Mouse (Mus musculus): ENCODE measurements around the gene Renbp. TPM values are rescaled to one million over a fixed set of nuclear protein-coding genes. Genes with fewer than 3 reads are reported as not detected.

Gene Renbp
- polyA plus RNA-seq, 1 experiment from 2014 or later: 20.6 TPM

- 92% methylated on average over 5 of the region's 5 CpGs for WGBS
- no peaks in the 10 kb centered on the region for H3K9me3 ChIP-seq
Observed at GRCm38 (mm10) chrX:73952603-73953002, 22.0 kb upstream of the Renbp start.

DNA sequence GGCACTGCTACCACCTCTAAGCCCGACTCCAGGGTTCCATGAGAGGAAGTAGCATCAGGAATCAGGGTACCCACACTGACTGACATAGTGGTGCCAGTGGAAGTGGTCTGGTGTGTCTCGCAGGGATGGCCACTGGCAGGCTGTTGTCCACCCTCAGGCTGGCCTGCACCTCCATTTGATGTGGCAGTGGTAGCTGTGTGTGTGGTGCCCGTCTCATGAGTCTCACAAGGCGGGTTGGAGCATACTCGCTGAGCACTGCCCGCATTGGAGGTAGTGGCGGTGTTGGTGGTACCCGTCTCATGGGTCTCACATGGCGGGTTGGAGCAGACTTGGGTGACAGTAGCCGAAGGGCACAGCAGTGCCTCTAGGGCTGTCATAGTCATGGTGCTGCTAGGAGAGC is 18.7 kb upstream of the Renbp start:
- Histone ChIP-seq H3K27ac (no peak overlapping the region), H3K36me3 (peaks cover 100% of the 10 kb centered on the region), H3K9me3 (no peaks in the 10 kb centered on the region), H3K4me3 (no peak overlapping the region), H3K4me1 (replicated peaks) (no peaks in the 10 kb centered on the region), H3K27me3 (ENCODE audit: insufficient read depth, poor library complexity, severe bottlenecking) (no peaks in the 10 kb centered on the region)
- WGBS: 92% methylated on average over 10 of the region's 10 CpGs
- DNase-seq (ENCODE audit: low spot score): no peak

More at GRCm38 (mm10) chrX:73952603-73953002, 22.0 kb upstream of the Renbp start:
- Histone ChIP-seq H3K36me3 (peaks cover 100% of the 10 kb centered on the region), H3K4me3 (no peak overlapping the region), H3K27me3 (ENCODE audit: insufficient read depth, poor library complexity, severe bottlenecking) (no peaks in the 10 kb centered on the region), H3K27ac (no peak overlapping the region), H3K4me1 (replicated peaks) (no peaks in the 10 kb centered on the region)
- no peak for DNase-seq (ENCODE audit: low spot score)

GRCm38 (mm10) chrX:73948647-73949046 is 18.0 kb upstream of the Renbp start:
- Histone ChIP-seq H3K36me3 (peaks cover 100% of the 10 kb centered on the region), H3K27ac (no peak overlapping the region), H3K9me3 (no peaks in the 10 kb centered on the region), H3K27me3 (ENCODE audit: insufficient read depth, poor library complexity, severe bottlenecking) (no peaks in the 10 kb centered on the region), H3K4me1 (replicated peaks) (no peaks in the 10 kb centered on the region), H3K4me3 (no peak overlapping the region)
- 38% methylated on average over 4 of the region's 4 CpGs for WGBS
- peak; percentile 44 for DNase-seq (ENCODE audit: low spot score)

- Histone ChIP-seq H3K4me3 (no peak overlapping the region), H3K27me3 (ENCODE audit: insufficient read depth, poor library complexity, severe bottlenecking) (no peaks in the 10 kb centered on the region), H3K9me3 (no peaks in the 10 kb centered on the region), H3K36me3 (peaks cover 100% of the 10 kb centered on the region), H3K4me1 (replicated peaks) (no peaks in the 10 kb centered on the region), H3K27ac (no peak overlapping the region)
- WGBS: 88% methylated on average over 6 of the region's 6 CpGs
- no peak for DNase-seq (ENCODE audit: low spot score)
Observed at GRCm38 (mm10) chrX:73946896-73947295, 16.2 kb upstream of the Renbp start.

- Histone ChIP-seq H3K4me3 (no peak overlapping the region), H3K9me3 (no peaks in the 10 kb centered on the region), H3K4me1 (replicated peaks) (no peaks in the 10 kb centered on the region), H3K27me3 (ENCODE audit: insufficient read depth, poor library complexity, severe bottlenecking) (no peaks in the 10 kb centered on the region), H3K36me3 (peaks cover 65% of the 10 kb centered on the region), H3K27ac (no peak overlapping the region)
- DNase-seq (ENCODE audit: low spot score): no peak
- 97% methylated on average over 2 of the region's 2 CpGs for WGBS
Observed at GRCm38 (mm10) chrX:73942294-73942693, 11.6 kb upstream of the Renbp start.

DNA sequence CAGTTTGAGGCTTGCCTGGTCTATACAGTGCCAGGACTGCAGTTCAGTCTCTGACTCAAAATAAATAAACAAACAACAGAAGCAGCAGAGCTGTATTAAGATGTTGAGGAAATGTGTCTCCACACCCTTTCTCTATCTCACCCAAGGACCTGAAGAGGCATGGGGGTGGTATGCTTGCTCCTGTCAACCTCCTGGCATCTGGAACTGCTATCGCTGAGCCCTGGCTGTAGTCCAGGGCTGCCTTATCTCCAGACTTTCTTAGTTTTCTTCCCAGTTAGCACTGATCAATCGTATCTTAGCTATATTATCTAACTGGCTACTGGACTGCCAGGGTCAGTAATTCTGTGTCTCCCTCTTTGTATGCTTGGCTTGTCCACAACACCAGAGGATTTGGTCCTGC is 11.2 kb upstream of the Renbp start:
- Histone ChIP-seq H3K27ac (no peak overlapping the region), H3K36me3 (peaks cover 60% of the 10 kb centered on the region), H3K27me3 (ENCODE audit: insufficient read depth, poor library complexity, severe bottlenecking) (no peaks in the 10 kb centered on the region), H3K9me3 (no peaks in the 10 kb centered on the region), H3K4me1 (replicated peaks) (no peaks in the 10 kb centered on the region), H3K4me3 (no peak overlapping the region)
- no peak for DNase-seq (ENCODE audit: low spot score)
- WGBS: 89% methylated on average over 2 of the region's 2 CpGs

DNA sequence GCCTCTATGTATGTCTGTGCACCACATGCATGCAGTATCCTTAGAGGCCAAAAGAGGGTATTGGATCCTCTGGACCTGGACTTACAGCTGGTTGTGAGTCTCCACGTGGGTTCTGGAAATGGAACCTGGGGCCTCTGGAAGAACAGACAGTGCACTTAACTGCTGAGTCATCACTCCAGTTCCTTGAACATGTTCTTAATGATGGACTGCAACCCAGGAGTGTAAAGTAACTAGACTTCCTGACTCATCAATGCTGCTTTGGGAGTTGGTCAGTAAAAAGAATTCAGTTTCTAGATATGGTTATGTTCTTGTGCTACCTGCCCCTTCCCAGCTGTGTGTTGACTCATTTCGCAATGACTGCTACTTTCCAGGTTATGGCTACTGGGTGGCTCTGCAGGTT is 1.2 kb upstream of the Renbp start:
- H3K27ac ChIP-seq: no peak overlapping the region
- no peaks in the 10 kb centered on the region for H3K9me3 ChIP-seq
- no peaks in the 10 kb centered on the region for H3K4me1 ChIP-seq (replicated peaks)
- no peaks in the 10 kb centered on the region for H3K27me3 ChIP-seq (ENCODE audit: insufficient read depth, poor library complexity, severe bottlenecking)
- DNase-seq (ENCODE audit: low spot score): no peak
- 83% methylated on average over 2 of the region's 2 CpGs for WGBS
- no peak overlapping the region for H3K4me3 ChIP-seq
- H3K36me3 ChIP-seq: no peaks in the 10 kb centered on the region

GRCm38 (mm10) chrX:73922550-73922882 is 8.1 kb downstream of the Renbp start:
- WGBS: 76% methylated on average over 8 of the region's 8 CpGs
- DNase-seq (ENCODE audit: low spot score): no peak

DNA sequence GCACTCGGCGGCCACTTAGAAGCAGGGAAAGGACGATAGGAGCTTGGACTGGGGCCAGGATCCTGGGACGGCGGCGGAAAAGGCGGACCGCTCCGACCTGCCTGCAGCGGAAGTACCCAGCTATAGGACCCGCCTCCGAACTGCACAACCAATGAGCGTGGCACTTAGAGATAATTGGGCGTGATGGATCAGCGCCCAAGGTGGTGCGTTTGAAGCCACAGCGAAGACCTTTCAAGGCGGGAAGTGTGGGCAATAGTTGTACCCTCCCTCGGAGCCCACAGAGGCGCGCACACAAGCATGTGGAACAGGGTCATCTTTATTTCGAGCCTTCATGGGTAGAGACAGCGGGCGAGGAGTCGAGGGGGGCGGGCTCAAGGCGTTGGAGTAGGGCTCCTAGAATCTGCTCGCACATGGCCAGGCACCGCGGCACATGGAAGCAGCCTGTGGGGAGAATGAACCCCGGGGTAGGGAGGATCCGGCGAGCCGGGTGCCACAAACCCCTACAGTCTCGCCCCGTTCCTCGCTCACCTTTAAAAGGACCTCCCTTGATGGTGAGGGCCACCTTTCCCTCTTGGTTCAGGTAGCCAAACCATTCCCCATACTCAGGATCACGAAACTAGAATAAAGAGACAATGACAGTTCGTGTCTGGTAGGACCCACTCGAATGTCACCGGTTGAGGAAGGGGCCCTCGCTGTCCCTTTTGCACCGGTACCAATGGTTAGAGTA is 8.7 kb downstream of the Renbp start, which contains the start of the genes Arhgap4 and Naa10:
Arhgap4 (minus strand) TSS at position 48 of the 727 bp plus-strand sequence.
Naa10 (minus strand) TSS at position 122 of the 727 bp plus-strand sequence.
- H3K4me3 ChIP-seq: peak within 1 kb of the TSS; percentile 62
- DNase-seq (ENCODE audit: low spot score): peak; percentile 85
- peaks cover 6% of the 10 kb centered on the region; the same call in 1 of the 2 replicates for H3K4me1 ChIP-seq (replicated peaks)
- no peaks in the 10 kb centered on the region for H3K9me3 ChIP-seq
- peaks cover 31% of the 10 kb centered on the region for H3K36me3 ChIP-seq
- no peaks in the 10 kb centered on the region for H3K27me3 ChIP-seq (ENCODE audit: insufficient read depth, poor library complexity, severe bottlenecking)
- H3K27ac ChIP-seq: peak within 1 kb of the TSS; percentile 89
- WGBS: 21% methylated on average over 43 of the region's 43 CpGs

More at GRCm38 (mm10) chrX:73922550-73922882, 8.1 kb downstream of the Renbp start:
- peaks cover 6% of the 10 kb centered on the region; the same call in 1 of the 2 replicates for H3K4me1 ChIP-seq (replicated peaks)
- peaks cover 26% of the 10 kb centered on the region for H3K36me3 ChIP-seq
- peak overlapping the region; percentile 89 for H3K27ac ChIP-seq
- no peaks in the 10 kb centered on the region for H3K9me3 ChIP-seq
- no peaks in the 10 kb centered on the region for H3K27me3 ChIP-seq (ENCODE audit: insufficient read depth, poor library complexity, severe bottlenecking)
- H3K4me3 ChIP-seq: peak overlapping the region; percentile 62

GRCm38 (mm10) chrX:73921285-73921822 is 9.3 kb downstream of the Renbp start:
- Histone ChIP-seq H3K27ac (peak overlapping the region; percentile 89), H3K4me3 (peak overlapping the region; percentile 62), H3K36me3 (peaks cover 33% of the 10 kb centered on the region), H3K27me3 (ENCODE audit: insufficient read depth, poor library complexity, severe bottlenecking) (no peaks in the 10 kb centered on the region), H3K9me3 (no peaks in the 10 kb centered on the region), H3K4me1 (replicated peaks) (peaks cover 6% of the 10 kb centered on the region; the same call in 1 of the 2 replicates)
- no peak for DNase-seq (ENCODE audit: low spot score)
- 16% methylated on average over 34 of the region's 34 CpGs for WGBS

DNA sequence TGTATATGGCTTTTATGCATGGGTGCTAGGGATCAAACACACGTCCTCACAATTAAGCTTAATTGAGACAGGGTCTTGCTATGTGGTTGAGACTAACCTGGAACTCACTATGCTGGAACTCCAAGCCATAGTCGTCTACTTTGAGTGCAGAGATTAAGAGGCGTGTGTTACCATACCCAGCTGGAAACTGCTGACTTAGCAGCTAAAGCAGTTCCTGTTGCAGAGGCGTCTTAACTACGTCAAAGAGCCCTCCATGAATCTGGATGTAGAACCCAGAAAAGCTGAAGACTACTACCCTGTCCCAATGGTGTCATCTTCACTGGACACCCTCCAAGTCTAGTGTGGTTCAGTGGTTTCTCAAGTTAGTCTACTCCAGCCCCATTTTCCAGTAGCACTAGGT is 12.0 kb downstream of the Renbp start:
- H3K27ac ChIP-seq: no peak overlapping the region
- H3K36me3 ChIP-seq: peaks cover 33% of the 10 kb centered on the region
- no peaks in the 10 kb centered on the region for H3K27me3 ChIP-seq (ENCODE audit: insufficient read depth, poor library complexity, severe bottlenecking)
- DNase-seq (ENCODE audit: low spot score): no peak
- H3K9me3 ChIP-seq: no peaks in the 10 kb centered on the region
- WGBS: 90% methylated on average over 5 of the region's 5 CpGs
- peaks cover 6% of the 10 kb centered on the region; the same call in 1 of the 2 replicates for H3K4me1 ChIP-seq (replicated peaks)
- H3K4me3 ChIP-seq: no peak overlapping the region

- peaks cover 33% of the 10 kb centered on the region for H3K36me3 ChIP-seq
- 78% methylated on average over 8 of the region's 8 CpGs for WGBS
- H3K27ac ChIP-seq: no peak overlapping the region
- no peak for DNase-seq (ENCODE audit: low spot score)
- H3K4me1 ChIP-seq (replicated peaks): peaks cover 6% of the 10 kb centered on the region; the same call in 1 of the 2 replicates
- no peaks in the 10 kb centered on the region for H3K27me3 ChIP-seq (ENCODE audit: insufficient read depth, poor library complexity, severe bottlenecking)
- H3K4me3 ChIP-seq: no peak overlapping the region
- no peaks in the 10 kb centered on the region for H3K9me3 ChIP-seq
Observed at GRCm38 (mm10) chrX:73916945-73917344, 13.7 kb downstream of the Renbp start.

All from hindbrain, embryonic 10.5 days (tissue).